Mouse (Mus musculus) left cerebral cortex, postnatal 36 days (tissue): ENCODE measurements around the gene Atp7b. TPM values are rescaled to one million over a fixed set of nuclear protein-coding genes. Genes with fewer than 3 reads are reported as not detected.

Experiments
- DNase-seq, 2 experiments: peaks; one replicate each; pipeline ENCODE4 v3.0.0; 2021 to 2022; ENCODE audit warnings: low spot score in 2 of 2, mixed read lengths in 1 of 2
- intact Hi-C: fragments of 180-260 bp; cut with DNase I; formaldehyde crosslinking; loops from one replicate; pipeline ENCODE4 v1.15.1; 2025
- total RNA-seq, 2 experiments: library from RNA; stranded (reverse); gene quantifications; 2 replicates each; pipeline ENCODE4 v1.2.3; 2021

Atp7b gene
- total RNA-seq, 2 experiments from 2014 or later = 1.7 to 1.9 TPM

- intact Hi-C loops = no loop called here
- DNase-seq = no peak
Measured at GRCm38 (mm10) chr8:21947311-21948017, 112.6 kb downstream of the Atp7b start.

- no peak for DNase-seq
- intact Hi-C loops = no loop called here
Measured at GRCm38 (mm10) chr8:21946462-21946861, 113.6 kb downstream of the Atp7b start, which contains the start of gene Defb13. TSS of gene Defb13 (plus strand) at chr8:21946762.

Other genes with a start within 250 kb of the Atp7b start
- not detected for gene Defb50, start 236.8 kb downstream of the Atp7b start, total RNA-seq
- not detected for gene Defb2, start 220.4 kb downstream of the Atp7b start, total RNA-seq
- gene Defb10, start 201.4 kb downstream of the Atp7b start, total RNA-seq = not detected
- not detected for gene Defb9, start 174.9 kb downstream of the Atp7b start, total RNA-seq
- gene Defb11, start 153.9 kb downstream of the Atp7b start, total RNA-seq = not detected
- not detected for gene Defb15, start 127.6 kb downstream of the Atp7b start, total RNA-seq
- gene Defb35, start 122.0 kb downstream of the Atp7b start, total RNA-seq = not detected
- gene Defb13, start 113.5 kb downstream of the Atp7b start, total RNA-seq = not detected
- gene Fam90a1a, start 101.6 kb downstream of the Atp7b start, total RNA-seq = not detected
- gene Ccdc70, start 90.5 kb downstream of the Atp7b start, total RNA-seq = not detected
- gene Alg11, start 416 bp upstream of the Atp7b start, total RNA-seq = 10 to 100 TPM; 30.7 to 35.7 TPM
- gene Nek5, start 64.7 kb upstream of the Atp7b start, total RNA-seq = not detected
- gene Nek3, start 106.1 kb upstream of the Atp7b start, total RNA-seq = 1 to 10 TPM; 1.7 to 2.2 TPM
- gene Ckap2, start 125.5 kb upstream of the Atp7b start, total RNA-seq = under 1 TPM; 0.62 to 0.86 TPM
- gene Vps36, start 132.5 kb upstream of the Atp7b start, total RNA-seq = 10 to 100 TPM; 24.9 to 28.1 TPM
- 1 to 10 TPM; 3.4 to 3.9 TPM for gene Thsd1, start 167.0 kb upstream of the Atp7b start, total RNA-seq
- gene Tpte, start 223.1 kb upstream of the Atp7b start, total RNA-seq = not detected